Mouse (Mus musculus): ENCODE measurements around the gene Ucp2. TPM values are rescaled to one million over a fixed set of nuclear protein-coding genes. Genes with fewer than 3 reads are reported as not detected.

Ucp2 gene
- total RNA-seq, 2 experiments from 2014 or later: 76.5 to 90.0 TPM

DNA sequence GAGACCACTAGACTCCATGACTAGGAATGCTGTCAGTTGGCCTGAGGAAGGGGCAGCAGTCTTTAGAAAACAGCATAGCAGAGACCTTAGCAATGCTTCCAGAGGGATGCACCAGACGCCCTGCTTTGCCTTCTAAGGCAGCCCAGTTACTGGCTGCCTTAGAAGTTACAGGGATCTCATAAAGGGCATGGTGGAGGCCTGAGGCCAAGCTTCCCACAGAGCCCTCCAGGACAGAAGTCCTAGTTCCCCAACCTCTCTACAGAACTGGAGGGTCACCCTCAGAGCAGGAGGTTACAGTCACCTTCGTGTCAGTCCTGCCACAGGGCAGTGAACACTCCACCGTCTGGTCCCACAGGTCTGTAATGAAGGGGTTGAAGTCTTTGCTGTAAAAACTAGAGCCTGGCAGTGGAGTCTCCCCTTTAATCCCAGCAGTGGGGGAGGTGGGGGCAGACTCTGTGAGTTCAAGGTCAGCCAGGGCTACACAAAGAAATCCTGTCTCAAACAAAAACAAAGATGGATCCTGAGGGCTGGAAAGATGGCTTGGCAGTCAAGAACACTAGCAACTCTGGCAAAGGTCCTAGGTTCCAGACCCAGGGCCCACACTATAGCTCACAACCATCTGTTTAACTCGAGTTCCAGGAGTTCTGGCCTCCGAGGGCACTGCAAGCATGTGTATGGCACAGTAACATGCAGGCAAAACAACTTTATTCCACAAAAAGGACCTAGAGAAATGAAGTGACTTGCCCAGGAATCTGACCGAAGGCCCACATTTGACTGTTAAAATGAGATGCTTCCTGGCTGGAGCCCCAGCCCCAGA lies 8.1 kb downstream of the Ucp2 start:
- no peak for DNase-seq (ENCODE audit: low spot score in 2 of 2)
- intact Hi-C loops (cut with DNase I): no loop called here

DNA sequence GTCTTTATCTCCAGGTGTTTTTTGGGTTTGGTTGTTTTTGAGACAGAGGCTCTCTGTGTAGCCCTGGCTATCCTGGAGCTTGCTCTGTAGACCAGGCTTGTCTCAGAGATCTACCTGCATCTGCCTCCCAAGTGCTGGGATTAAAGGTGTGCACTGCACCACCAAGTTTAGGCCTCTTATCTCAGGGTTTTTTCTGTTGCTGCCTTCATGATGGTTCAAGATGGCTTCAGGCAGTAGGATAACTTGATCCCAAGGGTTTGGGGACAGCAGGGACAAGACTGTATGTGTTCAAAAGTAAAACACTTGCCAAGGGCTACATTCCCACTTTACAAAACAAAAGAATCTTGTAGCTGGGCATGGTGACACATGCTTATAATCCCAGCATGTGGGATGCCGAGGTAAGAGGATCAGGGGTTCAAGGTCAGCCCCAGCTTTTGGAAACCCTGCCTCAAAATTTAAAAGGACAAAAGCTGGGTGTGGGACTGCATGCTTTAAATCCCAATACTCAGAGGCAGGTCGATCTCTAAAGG lies 8.8 kb downstream of the Ucp2 start:
- DNase-seq (ENCODE audit: low spot score in 2 of 2): no peak
- intact Hi-C loops (cut with DNase I): no loop called here

DNA sequence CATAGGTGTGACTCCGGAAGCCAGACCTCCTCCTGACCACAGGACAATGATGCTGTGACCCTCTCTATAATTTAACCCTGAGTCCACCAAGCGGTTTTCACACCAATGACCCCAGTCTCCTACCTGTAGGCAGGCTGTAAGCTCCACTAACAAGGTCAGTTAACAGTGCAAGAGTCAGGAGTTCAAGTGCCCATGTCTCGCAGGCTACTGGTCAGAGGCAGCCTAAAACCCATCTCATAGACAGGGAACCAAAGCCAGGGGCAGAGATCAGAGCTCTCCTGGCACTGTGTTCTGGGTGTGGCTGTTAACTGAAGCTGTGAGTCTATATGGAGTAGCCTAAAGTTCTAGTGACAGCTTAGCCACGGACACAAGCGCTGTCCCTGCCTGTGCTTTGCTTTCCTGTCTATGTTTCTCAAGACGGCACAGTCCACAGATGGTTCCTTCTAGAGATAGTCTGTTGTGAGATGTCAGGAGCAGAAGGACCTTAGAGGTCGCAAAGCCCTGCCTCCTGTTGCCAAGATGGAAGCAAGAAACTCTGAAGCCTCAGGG lies 9.3 kb downstream of the Ucp2 start:
- intact Hi-C loops (cut with DNase I): no loop called here
- no peak for DNase-seq (ENCODE audit: low spot score in 2 of 2)

DNA sequence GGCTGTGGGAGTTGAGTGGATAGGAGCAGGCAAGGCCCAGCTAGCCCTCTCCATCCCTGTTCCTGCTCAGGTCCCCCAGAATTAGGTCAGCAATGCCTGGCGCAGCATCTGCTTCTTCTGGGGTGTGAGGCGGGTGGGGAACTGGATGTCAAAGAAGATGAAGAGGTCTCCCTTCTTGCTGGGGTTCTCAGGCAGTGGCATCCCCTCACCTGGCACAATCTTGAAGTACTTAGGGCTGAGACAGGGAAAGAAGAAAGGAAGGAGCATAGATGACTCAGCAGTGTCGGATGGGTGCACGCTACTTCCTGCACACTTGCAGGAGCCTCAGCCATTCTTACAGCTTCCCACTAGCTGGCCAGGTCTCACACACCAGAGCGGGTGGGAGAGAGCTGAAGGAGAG lies 9.9 kb downstream of the Ucp2 start:
- intact Hi-C loops (cut with DNase I): no loop called here
- no peak for DNase-seq (ENCODE audit: low spot score in 2 of 2)

DNA sequence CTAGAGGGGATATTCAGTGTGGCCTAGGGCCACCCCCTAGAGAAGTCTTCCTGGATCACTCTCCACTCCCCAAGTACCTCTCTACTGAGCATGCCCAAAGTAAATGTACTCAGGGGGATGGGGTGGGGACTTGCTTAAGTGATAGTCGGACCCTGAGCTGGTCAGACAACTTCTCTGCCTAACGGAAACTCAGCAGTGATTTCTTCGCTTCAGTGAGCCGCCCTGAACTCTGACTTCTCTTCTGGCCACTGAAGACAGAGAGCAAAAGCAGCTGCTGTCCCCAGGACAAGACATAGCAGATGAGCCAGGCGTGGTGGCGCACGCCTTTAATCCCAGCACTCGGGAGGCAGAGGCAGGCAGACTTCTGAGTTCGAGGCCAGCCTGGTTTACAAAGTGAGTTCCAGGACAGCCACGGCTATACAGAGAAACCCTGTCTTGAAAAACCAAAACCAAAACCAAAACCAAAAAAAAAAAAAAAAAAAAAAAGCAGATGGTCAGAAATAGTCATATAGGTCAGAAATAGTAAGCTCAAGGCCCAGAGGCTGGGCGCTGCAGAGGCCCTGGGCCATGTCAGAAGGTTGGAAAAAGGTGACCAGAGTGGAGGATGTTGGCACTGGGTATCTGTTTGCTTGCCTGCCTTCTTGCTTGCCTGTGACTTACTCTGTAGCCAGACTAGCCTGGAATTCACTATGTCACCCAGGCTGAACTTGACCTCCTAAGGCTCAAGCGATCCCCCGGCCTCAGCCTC lies 11.8 kb downstream of the Ucp2 start:
- no peak for DNase-seq (ENCODE audit: low spot score in 2 of 2)
- intact Hi-C loops (cut with DNase I): no loop called here

DNA sequence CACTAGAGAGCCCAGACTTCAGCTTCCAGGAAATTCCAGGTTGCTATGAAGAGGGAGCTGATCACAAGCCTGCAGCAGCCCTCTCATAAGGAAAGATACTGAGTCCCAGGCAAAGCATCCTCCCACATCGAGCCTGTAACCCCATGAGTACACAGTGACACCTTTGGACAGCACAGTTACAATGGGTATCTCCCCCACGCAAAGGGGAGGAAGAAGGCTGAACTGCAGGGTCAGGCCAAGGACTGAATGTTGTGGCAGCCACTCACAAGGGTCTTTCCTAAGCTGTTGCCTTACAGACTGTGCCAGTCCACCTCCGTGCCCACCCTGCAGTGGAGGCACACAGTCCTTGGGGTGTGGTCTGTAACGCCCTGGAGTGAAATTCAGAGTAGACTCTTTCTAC lies 13.4 kb downstream of the Ucp2 start:
- intact Hi-C loops (cut with DNase I): no loop called here
- no peak for DNase-seq (ENCODE audit: low spot score in 2 of 2)

DNA sequence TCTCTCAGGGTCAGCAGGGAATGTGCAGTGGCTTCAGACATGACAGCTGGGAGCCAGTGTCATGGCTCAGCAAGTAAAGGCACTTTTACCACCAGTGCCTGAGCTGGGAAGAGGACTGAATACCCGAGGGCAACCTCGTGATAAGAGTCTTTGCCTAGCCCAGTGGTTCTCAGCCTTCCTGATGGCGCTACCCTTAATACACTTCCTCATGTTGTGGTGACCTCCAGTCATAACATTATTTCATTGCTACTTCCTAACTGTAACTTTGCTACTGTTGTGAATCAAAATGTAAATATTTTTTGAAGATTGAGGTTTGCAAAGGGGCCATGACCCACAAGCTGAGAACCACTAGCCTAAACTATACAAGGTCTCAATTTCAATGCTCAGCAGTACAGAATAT lies 15.5 kb downstream of the Ucp2 start:
- intact Hi-C loops (cut with DNase I): no loop called here
- no peak for DNase-seq (ENCODE audit: low spot score in 2 of 2)

DNA sequence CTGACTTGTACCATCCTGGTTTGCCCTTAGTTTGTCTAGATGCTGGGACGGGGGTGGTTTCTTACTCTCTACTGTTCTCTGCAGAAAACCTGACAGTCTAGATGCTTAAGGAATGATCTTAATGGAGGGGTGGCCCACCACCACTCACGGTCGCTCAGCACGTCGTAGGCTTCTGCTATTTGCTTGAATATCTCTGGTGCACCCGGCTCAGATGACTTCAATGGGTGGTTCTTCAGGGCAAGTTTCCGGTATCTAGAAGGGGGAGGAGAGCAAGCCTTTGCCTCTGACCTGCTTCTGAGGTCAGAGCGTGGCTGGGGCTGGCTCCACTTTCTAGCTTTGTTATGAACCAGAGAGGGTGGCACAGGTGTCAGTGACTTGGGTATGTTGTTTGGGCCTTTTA lies 18.5 kb downstream of the Ucp2 start:
- DNase-seq (ENCODE audit: low spot score in 2 of 2): no peak
- intact Hi-C loops (cut with DNase I): no loop called here

DNA sequence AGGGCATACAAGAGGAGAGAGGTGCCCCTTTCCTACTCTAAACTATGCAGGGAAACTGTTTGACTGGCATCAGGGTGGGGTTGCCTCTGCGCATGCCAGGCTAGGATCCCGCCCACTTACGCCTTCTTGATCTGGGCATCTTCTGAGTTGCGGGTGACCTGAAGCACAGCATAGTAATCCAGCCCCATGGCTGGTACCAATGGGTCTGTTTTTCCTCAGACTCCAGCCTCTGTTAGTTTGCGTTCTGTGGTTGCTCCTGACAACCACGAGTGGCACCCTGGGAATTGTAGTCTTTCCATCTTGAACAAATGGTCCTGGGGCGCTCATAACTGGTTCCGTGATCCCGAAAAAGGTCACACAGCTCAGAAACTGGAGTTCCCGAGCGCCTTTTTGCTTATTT lies 21.4 kb downstream of the Ucp2 start, which contains the start of gene Dnajb13:
TSS of gene Dnajb13 (minus strand) at position 388 of the 400 bp plus-strand sequence.
- intact Hi-C loops (cut with DNase I): no loop called here

DNA sequence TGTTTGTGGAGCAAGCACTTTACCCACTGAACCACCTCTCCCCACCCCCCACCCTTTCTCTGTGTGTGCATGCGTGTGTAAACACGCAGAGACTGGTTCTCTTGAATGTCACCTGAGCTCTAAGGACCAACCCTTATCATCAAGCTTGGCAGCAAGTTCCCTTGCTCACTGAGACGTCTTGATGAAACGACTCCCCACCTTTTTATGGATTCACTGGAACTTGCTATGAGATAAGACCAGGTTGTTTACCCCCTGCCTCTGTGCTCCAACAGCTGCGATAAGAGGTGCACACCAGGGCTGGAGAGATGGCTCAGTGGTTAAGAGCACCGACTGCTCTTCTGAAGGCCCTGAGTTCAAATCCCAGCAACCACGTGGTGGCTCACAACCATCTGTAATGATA lies 27.1 kb downstream of the Ucp2 start:
- intact Hi-C loops (cut with DNase I): loop anchor here (5.0 kb wide), 2 partner anchors 122 to 347 kb away; no protein-coding TSS in a partner anchor
- DNase-seq (ENCODE audit: low spot score in 2 of 2): no peak

More for the DNA sequence above, 21.4 kb downstream of the Ucp2 start, which contains the start of gene Dnajb13:
- no peak for DNase-seq (ENCODE audit: low spot score in 2 of 2)

DNA sequence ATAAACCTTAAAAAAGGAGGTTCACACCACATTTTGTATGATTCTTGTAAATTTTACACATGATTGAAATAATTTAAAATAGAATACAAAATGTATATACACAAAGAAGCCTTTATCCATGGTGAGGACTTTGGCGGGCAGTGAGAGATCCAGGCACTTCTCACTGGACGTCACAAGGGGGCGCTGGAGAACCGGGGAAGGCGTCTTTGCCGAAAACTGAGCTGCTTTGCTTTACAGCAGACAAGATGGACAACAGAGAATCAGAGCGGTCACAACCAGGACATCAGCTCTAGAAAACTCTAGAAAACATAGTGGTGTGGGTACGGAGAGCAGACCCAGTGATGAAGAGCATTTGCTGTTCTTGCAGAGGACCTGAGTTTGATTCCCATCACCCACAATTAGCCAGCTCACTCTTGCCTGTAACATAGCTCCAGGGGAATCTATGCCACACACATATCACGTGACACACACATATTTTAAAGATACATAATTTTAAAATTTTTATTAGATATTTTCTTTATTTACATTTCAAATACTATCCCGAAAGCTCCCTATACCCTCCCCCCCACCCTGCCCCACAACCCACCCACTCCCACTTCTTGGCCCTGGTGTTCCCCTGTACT lies 27.6 kb downstream of the Ucp2 start:
- intact Hi-C loops (cut with DNase I): loop anchor here (5.0 kb wide), 2 partner anchors 122 to 347 kb away; no protein-coding TSS in a partner anchor
- peak; percentile 77 for DNase-seq (ENCODE audit: low spot score in 2 of 2)

DNA sequence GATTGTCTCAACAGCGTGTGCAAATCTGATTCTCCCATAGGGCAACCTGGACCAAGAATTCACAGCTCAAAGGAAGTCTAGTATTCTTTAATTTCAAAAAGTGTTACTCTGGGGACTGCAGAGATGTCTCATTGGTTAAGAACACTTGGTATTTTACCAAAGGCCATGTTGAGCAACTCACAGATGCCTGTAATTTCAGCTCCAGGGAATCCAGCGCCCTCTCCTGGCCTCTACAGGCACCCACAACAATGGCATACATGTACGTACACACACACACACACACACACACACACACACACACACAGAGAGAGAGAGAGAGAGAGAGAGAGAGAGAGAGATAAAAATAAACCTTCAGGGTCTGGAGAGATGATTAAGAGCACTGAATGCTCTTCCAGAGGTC lies 29.1 kb downstream of the Ucp2 start:
- intact Hi-C loops (cut with DNase I): loop anchor here (5.0 kb wide), 2 partner anchors 120 to 345 kb away; no protein-coding TSS in a partner anchor
- no peak for DNase-seq (ENCODE audit: low spot score in 2 of 2)

DNA sequence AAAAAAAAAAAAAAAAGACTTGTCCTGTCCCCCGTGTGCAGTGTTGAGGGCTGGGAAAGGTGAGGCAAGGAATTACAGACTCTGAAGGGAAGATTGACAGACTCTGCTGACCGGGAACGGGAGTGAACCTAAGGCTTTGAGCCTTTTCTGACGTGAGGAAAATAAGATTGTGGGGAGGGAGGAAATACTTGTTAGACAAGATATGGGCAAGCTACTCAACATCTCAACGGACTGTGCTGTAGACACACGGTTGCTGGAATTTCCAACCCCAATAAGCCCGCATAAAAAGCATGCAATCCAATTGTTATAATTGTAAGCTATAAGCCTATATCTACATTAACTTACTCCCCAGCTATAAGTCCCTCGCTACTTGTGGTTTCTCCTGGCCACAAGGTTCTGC lies 31.5 kb downstream of the Ucp2 start:
- DNase-seq (ENCODE audit: low spot score in 2 of 2): no peak
- intact Hi-C loops (cut with DNase I): loop anchor here (5.0 kb wide), 2 partner anchors 118 to 343 kb away; no protein-coding TSS in a partner anchor

DNA sequence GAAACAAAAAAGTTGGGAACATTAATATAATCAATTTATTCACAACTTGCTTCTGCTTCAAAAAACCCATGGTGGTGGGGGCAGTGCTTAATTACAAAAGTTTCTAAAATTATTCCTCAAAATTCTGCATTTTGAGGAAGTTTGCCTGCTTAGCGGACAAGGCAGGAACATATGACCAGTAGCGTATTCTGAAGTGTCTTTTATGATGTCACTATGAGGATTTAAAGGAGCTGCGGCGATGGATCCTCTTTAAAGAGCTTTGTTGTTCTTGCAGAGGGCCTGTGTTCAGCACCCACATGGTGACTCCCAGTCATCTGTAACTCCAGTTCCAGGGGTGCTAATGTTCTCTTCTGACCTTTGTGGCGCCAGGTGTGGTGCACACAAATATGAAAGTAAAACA lies 37.6 kb downstream of the Ucp2 start:
- intact Hi-C loops (cut with DNase I): no loop called here
- DNase-seq (ENCODE audit: low spot score in 2 of 2): no peak

DNA sequence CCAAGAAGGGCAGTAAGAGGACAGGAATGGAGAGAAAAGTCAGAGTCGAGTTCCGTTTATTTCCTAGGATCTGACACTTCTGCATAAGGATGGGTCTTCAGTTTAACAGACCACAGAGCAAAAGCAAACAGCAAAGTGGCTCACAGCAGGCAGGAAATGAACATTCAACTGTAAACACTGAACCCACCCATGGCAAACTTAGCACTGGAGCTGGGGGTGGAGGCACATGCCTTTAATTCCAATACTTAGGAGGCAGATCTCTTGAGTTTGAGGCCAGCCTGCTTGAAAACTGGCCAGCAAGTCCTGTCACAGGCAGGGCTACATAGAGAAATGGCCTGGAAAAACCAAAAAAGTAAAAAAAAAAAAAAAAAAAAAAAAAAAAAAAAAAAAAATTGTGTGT lies 40.4 kb downstream of the Ucp2 start:
- intact Hi-C loops (cut with DNase I): no loop called here
- DNase-seq (ENCODE audit: low spot score in 2 of 2): no peak

DNA sequence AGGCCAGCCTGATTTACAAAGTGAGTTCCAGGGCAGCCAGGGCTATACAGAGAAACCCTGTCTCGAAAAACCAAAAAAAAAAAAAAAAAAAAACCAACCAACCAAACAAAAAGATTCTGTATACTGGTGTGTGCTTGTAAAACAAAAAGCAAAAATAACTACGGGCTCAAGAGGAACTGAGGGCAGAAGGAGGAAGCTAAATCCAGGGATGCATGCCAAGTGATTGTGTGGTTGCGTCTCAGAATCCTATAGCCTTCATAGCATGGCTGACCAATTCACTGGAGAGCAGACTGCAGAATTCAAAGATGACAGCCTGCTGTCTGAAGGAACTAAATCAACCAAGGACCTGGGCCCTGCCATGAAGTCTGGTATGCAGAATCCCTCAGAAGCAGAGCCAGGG lies 41.1 kb downstream of the Ucp2 start:
- DNase-seq (ENCODE audit: low spot score in 2 of 2): no peak
- intact Hi-C loops (cut with DNase I): no loop called here

DNA sequence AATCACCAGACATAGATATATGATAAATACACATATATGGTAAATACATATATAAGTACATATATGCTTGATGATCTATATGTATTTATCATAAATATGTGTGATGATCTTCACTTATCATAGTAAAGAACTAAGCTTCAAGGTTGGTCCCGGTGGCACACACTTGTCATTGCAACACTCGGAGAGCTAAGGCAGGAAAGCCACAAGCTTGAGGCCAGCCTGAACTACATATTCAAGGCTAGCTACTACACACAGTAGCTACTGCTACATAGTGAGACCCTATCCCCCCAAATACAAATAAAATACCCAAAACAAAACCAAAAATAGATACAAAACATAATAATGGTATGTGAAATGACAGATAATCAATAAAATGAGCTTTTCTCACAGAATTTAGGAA lies 42.7 kb downstream of the Ucp2 start:
- DNase-seq (ENCODE audit: low spot score in 2 of 2): no peak
- intact Hi-C loops (cut with DNase I): loop anchor here (5.0 kb wide), 1 partner anchor 56 kb away; no protein-coding TSS in a partner anchor

DNA sequence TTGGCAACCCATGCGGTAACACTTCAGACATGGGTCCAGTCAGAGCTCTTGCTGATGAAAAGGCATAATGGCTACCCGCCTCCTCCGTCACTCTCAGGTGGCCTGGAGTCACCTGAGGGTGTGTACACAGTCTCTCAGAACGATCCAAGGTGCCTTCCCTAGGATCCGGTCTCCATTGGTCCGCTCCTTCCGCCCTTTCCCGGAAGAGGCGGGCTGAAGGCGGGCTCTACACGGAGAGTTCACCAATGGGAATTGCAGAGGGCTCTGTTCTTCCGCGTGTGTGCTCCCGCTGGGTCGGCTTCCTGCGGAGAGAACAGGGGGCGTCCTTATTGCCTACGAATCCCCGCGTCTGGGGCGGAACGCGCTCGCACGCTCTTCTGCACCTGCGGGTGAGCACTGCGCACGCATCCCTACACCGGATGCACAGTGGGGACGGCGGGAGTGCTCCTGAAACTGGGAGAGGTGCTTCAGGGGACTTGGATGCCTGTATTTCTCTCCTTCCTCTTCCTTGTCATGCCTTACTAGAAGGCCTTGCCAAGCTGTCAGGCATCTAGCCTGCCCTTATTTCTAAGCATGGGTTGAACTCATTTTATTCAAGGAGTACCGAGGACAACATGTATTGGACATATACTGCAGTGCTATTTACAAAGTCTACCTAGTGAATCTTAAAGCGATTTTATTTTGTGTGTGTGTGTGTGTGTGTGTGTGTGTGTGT lies 43.8 kb downstream of the Ucp2 start, which contains the start of gene Coa4:
TSS of gene Coa4 (plus strand) at position 268 of the 715 bp plus-strand sequence.
- intact Hi-C loops (cut with DNase I): loop anchor here (5.0 kb wide), 1 partner anchor 55 kb away; no protein-coding TSS in a partner anchor
- DNase-seq (ENCODE audit: low spot score in 2 of 2): peak; percentile 87 to 90

DNA sequence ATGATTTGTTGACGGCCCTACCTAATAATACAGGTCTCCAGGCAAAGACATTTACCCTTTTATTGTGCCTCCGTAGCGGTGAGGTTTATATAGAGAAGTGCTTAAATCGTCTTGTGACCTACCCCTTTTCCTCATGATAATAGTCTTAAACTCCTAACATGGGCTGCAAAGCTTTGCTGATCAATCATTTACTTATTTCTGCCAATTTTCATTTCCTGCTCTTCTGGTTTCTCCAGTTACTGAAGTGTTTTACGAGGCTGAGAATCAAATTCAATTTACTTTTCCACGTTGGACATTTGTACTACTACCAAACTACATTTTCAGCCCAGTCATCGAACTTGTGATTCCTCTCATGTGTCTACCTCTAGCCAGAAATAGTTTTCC lies 44.4 kb downstream of the Ucp2 start:
- intact Hi-C loops (cut with DNase I): loop anchor here (5.0 kb wide), 1 partner anchor 55 kb away; no protein-coding TSS in a partner anchor
- no peak for DNase-seq (ENCODE audit: low spot score in 2 of 2)
